Mouse (Mus musculus) adipocyte (in vitro differentiated cells): ENCODE data around the gene Vps13a.
"Not testable (repeated sequence)": the region's sequence is repeated elsewhere in the genome, so short reads cannot be mapped to it uniquely, and the experiment has no call there.

ENCODE experiments used
- DNase-seq: peaks from one replicate; pipeline ENCODE4 v3.0.0-alpha.2; 2016; ENCODE audit warnings: low spot score

The Vps13a gene

GRCm38 (mm10) chr19:16780790-16781384 lies at the start of gene Vps13a:
TSS of gene Vps13a (minus strand) at chr19:16780933.
- DNase-seq: peak; percentile 97

- DNase-seq: no peak
Observed at GRCm38 (mm10) chr19:16827657-16828056, 46.9 kb upstream of the Vps13a start.

GRCm38 (mm10) chr19:16825228-16825627 lies 44.5 kb upstream of the Vps13a start:
- DNase-seq: no peak

GRCm38 (mm10) chr19:16814848-16815247 lies 34.1 kb upstream of the Vps13a start:
- no peak for DNase-seq

GRCm38 (mm10) chr19:16813306-16813705 lies 32.6 kb upstream of the Vps13a start:
- DNase-seq: no peak

- no peak for DNase-seq
Observed at GRCm38 (mm10) chr19:16812072-16812608, 31.4 kb upstream of the Vps13a start.

- no peak for DNase-seq
Observed at GRCm38 (mm10) chr19:16805102-16805501, 24.4 kb upstream of the Vps13a start.

- no peak for DNase-seq
Observed at GRCm38 (mm10) chr19:16804578-16804977, 23.8 kb upstream of the Vps13a start.

- DNase-seq: peak; percentile 75
Observed at GRCm38 (mm10) chr19:16802707-16803106, 22.0 kb upstream of the Vps13a start.

GRCm38 (mm10) chr19:16802123-16802522 lies 21.4 kb upstream of the Vps13a start:
- DNase-seq: no peak

GRCm38 (mm10) chr19:16797923-16798322 lies 17.2 kb upstream of the Vps13a start:
- no peak for DNase-seq

- DNase-seq: not testable (repeated sequence)
Observed at GRCm38 (mm10) chr19:16794486-16794885, 13.8 kb upstream of the Vps13a start.

GRCm38 (mm10) chr19:16789930-16790329 lies 9.2 kb upstream of the Vps13a start:
- DNase-seq: no peak

- DNase-seq: peak; percentile 63
Observed at GRCm38 (mm10) chr19:16784879-16785278, 4.1 kb upstream of the Vps13a start.

GRCm38 (mm10) chr19:16781406-16782019 lies 780 bp upstream of the Vps13a start:
- DNase-seq: no peak

GRCm38 (mm10) chr19:16780251-16780783 lies 416 bp downstream of the Vps13a start:
- peak; percentile 48 for DNase-seq

- DNase-seq: no peak
Observed at GRCm38 (mm10) chr19:16779786-16780185, 947 bp downstream of the Vps13a start.

GRCm38 (mm10) chr19:16779281-16779680 lies 1.5 kb downstream of the Vps13a start:
- DNase-seq: no peak

- no peak for DNase-seq
Observed at GRCm38 (mm10) chr19:16778578-16778977, 2.2 kb downstream of the Vps13a start.

- no peak for DNase-seq
Observed at GRCm38 (mm10) chr19:16777901-16778300, 2.8 kb downstream of the Vps13a start.

- DNase-seq: not testable (repeated sequence)
Observed at GRCm38 (mm10) chr19:16777391-16777790, 3.3 kb downstream of the Vps13a start.

- DNase-seq: no peak
Observed at GRCm38 (mm10) chr19:16773237-16774016, 7.3 kb downstream of the Vps13a start.

- DNase-seq: no peak
Observed at GRCm38 (mm10) chr19:16767407-16767806, 13.3 kb downstream of the Vps13a start.
